Mouse (Mus musculus): ENCODE data around the gene Atg9b.
A peak's percentile ranks its signal among the peaks of the same experiment; 100 is the strongest.
"Not testable (repeated sequence)": the region's sequence is repeated elsewhere in the genome, so short reads cannot be mapped to it uniquely, and the experiment has no call there.

Gene Atg9b

GRCm38 (mm10) chr5:24405389-24405876, 13.5 kb upstream of the Atg9b start:
- no peak for DNase-seq (ENCODE audit: low read depth, low spot score)

- no peak for DNase-seq (ENCODE audit: low read depth, low spot score)
These were observed 12.8 kb upstream of the Atg9b start for GRCm38 (mm10) chr5:24404594-24405360.

GRCm38 (mm10) chr5:24401969-24402368, 10.0 kb upstream of the Atg9b start:
- no peak for DNase-seq (ENCODE audit: low read depth, low spot score)

GRCm38 (mm10) chr5:24400911-24401605, 9.1 kb upstream of the Atg9b start:
- no peak for DNase-seq (ENCODE audit: low read depth, low spot score)

GRCm38 (mm10) chr5:24400362-24400761, 8.4 kb upstream of the Atg9b start:
- no peak for DNase-seq (ENCODE audit: low read depth, low spot score)

- DNase-seq (ENCODE audit: low read depth, low spot score) = no peak
These were observed 7.7 kb upstream of the Atg9b start for GRCm38 (mm10) chr5:24399686-24400085.

- not testable (repeated sequence) for DNase-seq (ENCODE audit: low read depth, low spot score)
These were observed 4.3 kb upstream of the Atg9b start for GRCm38 (mm10) chr5:24396254-24396653.

GRCm38 (mm10) chr5:24394165-24394894, 2.4 kb upstream of the Atg9b start:
- peak; percentile 90 for DNase-seq (ENCODE audit: low read depth, low spot score)

- DNase-seq (ENCODE audit: low read depth, low spot score) = peak; percentile 78
These were observed 1.6 kb upstream of the Atg9b start, which contains the start of gene Abcb8 for GRCm38 (mm10) chr5:24393392-24393997. TSS of gene Abcb8 (plus strand) at chr5:24393663.

GRCm38 (mm10) chr5:24392724-24393123, 781 bp upstream of the Atg9b start:
- no peak for DNase-seq (ENCODE audit: low read depth, low spot score)

GRCm38 (mm10) chr5:24389658-24390020, 2.3 kb downstream of the Atg9b start:
- no peak for DNase-seq (ENCODE audit: low read depth, low spot score)

GRCm38 (mm10) chr5:24389011-24389657, 2.8 kb downstream of the Atg9b start:
- DNase-seq (ENCODE audit: low read depth, low spot score) = no peak

- no peak for DNase-seq (ENCODE audit: low read depth, low spot score)
These were observed 3.6 kb downstream of the Atg9b start for GRCm38 (mm10) chr5:24388246-24388915.

- DNase-seq (ENCODE audit: low read depth, low spot score) = no peak
These were observed 4.4 kb downstream of the Atg9b start for GRCm38 (mm10) chr5:24387264-24388241.

- DNase-seq (ENCODE audit: low read depth, low spot score) = no peak
These were observed 5.9 kb downstream of the Atg9b start for GRCm38 (mm10) chr5:24385887-24386550.

- DNase-seq (ENCODE audit: low read depth, low spot score) = no peak
These were observed 6.6 kb downstream of the Atg9b start for GRCm38 (mm10) chr5:24385374-24385773.

GRCm38 (mm10) chr5:24384407-24384806, 7.5 kb downstream of the Atg9b start:
- DNase-seq (ENCODE audit: low read depth, low spot score) = no peak

GRCm38 (mm10) chr5:24383026-24383859, 8.7 kb downstream of the Atg9b start:
- peak; percentile 75 for DNase-seq (ENCODE audit: low read depth, low spot score)
